Mouse (Mus musculus): ENCODE measurements around the gene Paxx. TPM values are rescaled to one million over a fixed set of nuclear protein-coding genes. Genes with fewer than 3 reads are reported as not detected.

The Paxx gene
- polyA plus RNA-seq, 1 experiment from 2014 or later = 119 TPM

- H3K9me3 ChIP-seq = no peaks in the 10 kb centered on the region
- H3K4me2 ChIP-seq = no peak overlapping the region
- no peak for ATAC-seq (ENCODE audit: low FRiP score, low read depth)
- H3K36me3 ChIP-seq = peaks cover 7% of the 10 kb centered on the region; the same call in 1 of the 2 replicates
- H3K4me1 ChIP-seq (replicated peaks) = peaks cover 25% of the 10 kb centered on the region
- no peak overlapping the region for H3K27ac ChIP-seq (replicated peaks)
- H3K27me3 ChIP-seq = no peaks in the 10 kb centered on the region
- no peak overlapping the region for H3K4me3 ChIP-seq
- WGBS = 74% methylated on average over 5 of the region's 5 CpGs
- no peak overlapping the region for H3K9ac ChIP-seq
These were observed 2.0 kb downstream of the Paxx start for GRCm38 (mm10) chr2:25458911-25459310.

GRCm38 (mm10) chr2:25457022-25457896 is 3.6 kb downstream of the Paxx start:
- Histone ChIP-seq H3K27ac (replicated peaks) (no peak overlapping the region), H3K9ac (no peak overlapping the region), H3K4me3 (no peak overlapping the region), H3K36me3 (peaks cover 7% of the 10 kb centered on the region; the same call in 1 of the 2 replicates), H3K4me2 (no peak overlapping the region), H3K9me3 (no peaks in the 10 kb centered on the region), H3K4me1 (replicated peaks) (peaks cover 25% of the 10 kb centered on the region), H3K27me3 (no peaks in the 10 kb centered on the region)
- WGBS = 95% methylated on average over 9 of the region's 9 CpGs
- ATAC-seq (ENCODE audit: low FRiP score, low read depth) = no peak

- no peaks in the 10 kb centered on the region for H3K9me3 ChIP-seq
- no peak within 1 kb of the TSS for H3K27ac ChIP-seq (replicated peaks)
- H3K36me3 ChIP-seq = peaks cover 7% of the 10 kb centered on the region; the same call in 1 of the 2 replicates
- H3K4me1 ChIP-seq (replicated peaks) = peaks cover 20% of the 10 kb centered on the region
- H3K9ac ChIP-seq = no peak within 1 kb of the TSS
- ATAC-seq (ENCODE audit: low FRiP score, low read depth) = no peak
- H3K4me3 ChIP-seq = no peak within 1 kb of the TSS
- H3K4me2 ChIP-seq = no peak within 1 kb of the TSS
- WGBS = 67% methylated on average over 14 of the region's 14 CpGs
- H3K27me3 ChIP-seq = no peaks in the 10 kb centered on the region
These were observed 4.5 kb downstream of the Paxx start, which contains the start of gene Clic3 for GRCm38 (mm10) chr2:25456205-25456953. Gene Clic3 (plus strand): TSS chr2:25456838.

GRCm38 (mm10) chr2:25452951-25453350 is 7.9 kb downstream of the Paxx start:
- H3K9me3 ChIP-seq = no peaks in the 10 kb centered on the region
- no peak overlapping the region for H3K27ac ChIP-seq (replicated peaks)
- 44% methylated on average over 1 of the region's 1 CpGs for WGBS
- no peak for ATAC-seq (ENCODE audit: low FRiP score, low read depth)
- no peak overlapping the region for H3K9ac ChIP-seq
- peaks cover 16% of the 10 kb centered on the region for H3K36me3 ChIP-seq
- H3K27me3 ChIP-seq = no peaks in the 10 kb centered on the region
- H3K4me2 ChIP-seq = no peak overlapping the region
- H3K4me1 ChIP-seq (replicated peaks) = no peaks in the 10 kb centered on the region
- no peak overlapping the region for H3K4me3 ChIP-seq

GRCm38 (mm10) chr2:25450853-25451647 is 9.8 kb downstream of the Paxx start:
- H3K4me1 ChIP-seq (replicated peaks) = no peaks in the 10 kb centered on the region
- H3K4me2 ChIP-seq = no peak overlapping the region
- H3K27me3 ChIP-seq = no peaks in the 10 kb centered on the region
- no peak overlapping the region for H3K27ac ChIP-seq (replicated peaks)
- no peak for ATAC-seq (ENCODE audit: low FRiP score, low read depth)
- no peak overlapping the region for H3K4me3 ChIP-seq
- no peak overlapping the region for H3K9ac ChIP-seq
- 91% methylated on average over 8 of the region's 8 CpGs for WGBS
- peaks cover 34% of the 10 kb centered on the region for H3K36me3 ChIP-seq
- H3K9me3 ChIP-seq = no peaks in the 10 kb centered on the region

- no peak overlapping the region for H3K27ac ChIP-seq (replicated peaks)
- no peaks in the 10 kb centered on the region for H3K27me3 ChIP-seq
- no peak overlapping the region for H3K9ac ChIP-seq
- no peak overlapping the region for H3K4me2 ChIP-seq
- no peak for ATAC-seq (ENCODE audit: low FRiP score, low read depth)
- 93% methylated on average over 14 of the region's 14 CpGs for WGBS
- no peaks in the 10 kb centered on the region for H3K4me1 ChIP-seq (replicated peaks)
- peaks cover 94% of the 10 kb centered on the region for H3K36me3 ChIP-seq
- H3K9me3 ChIP-seq = no peaks in the 10 kb centered on the region
- no peak overlapping the region for H3K4me3 ChIP-seq
These were observed 18.2 kb downstream of the Paxx start for GRCm38 (mm10) chr2:25442682-25443081.

- H3K36me3 ChIP-seq = peaks cover 94% of the 10 kb centered on the region
These were observed 19.8 kb downstream of the Paxx start for GRCm38 (mm10) chr2:25441067-25441466.

GRCm38 (mm10) chr2:25436286-25436820 is 24.5 kb downstream of the Paxx start:
- Histone ChIP-seq H3K36me3 (peaks cover 64% of the 10 kb centered on the region), H3K9ac (no peak overlapping the region), H3K27me3 (no peaks in the 10 kb centered on the region), H3K9me3 (no peaks in the 10 kb centered on the region), H3K27ac (replicated peaks) (no peak overlapping the region), H3K4me1 (replicated peaks) (peaks cover 10% of the 10 kb centered on the region), H3K4me2 (no peak overlapping the region), H3K4me3 (no peak overlapping the region)
- 97% methylated on average over 10 of the region's 10 CpGs for WGBS
- ATAC-seq (ENCODE audit: low FRiP score, low read depth) = no peak

More at GRCm38 (mm10) chr2:25441067-25441466, 19.8 kb downstream of the Paxx start:
- ATAC-seq (ENCODE audit: low FRiP score, low read depth) = no peak
- Histone ChIP-seq H3K4me2 (no peak overlapping the region), H3K27me3 (no peaks in the 10 kb centered on the region), H3K4me1 (replicated peaks) (no peaks in the 10 kb centered on the region), H3K9me3 (no peaks in the 10 kb centered on the region), H3K9ac (no peak overlapping the region), H3K4me3 (no peak overlapping the region), H3K27ac (replicated peaks) (no peak overlapping the region)
- 85% methylated on average over 20 of the region's 20 CpGs for WGBS

GRCm38 (mm10) chr2:25434292-25434691 is 26.6 kb downstream of the Paxx start:
- WGBS = 87% methylated on average over 8 of the region's 8 CpGs
- Histone ChIP-seq H3K4me1 (replicated peaks) (peaks cover 31% of the 10 kb centered on the region), H3K4me3 (no peak overlapping the region), H3K9ac (no peak overlapping the region), H3K9me3 (no peaks in the 10 kb centered on the region), H3K27ac (replicated peaks) (no peak overlapping the region), H3K36me3 (peaks cover 46% of the 10 kb centered on the region), H3K4me2 (no peak overlapping the region), H3K27me3 (no peaks in the 10 kb centered on the region)
- no peak for ATAC-seq (ENCODE audit: low FRiP score, low read depth)

GRCm38 (mm10) chr2:25433101-25433500 is 27.8 kb downstream of the Paxx start:
- no peak for ATAC-seq (ENCODE audit: low FRiP score, low read depth)
- peaks cover 38% of the 10 kb centered on the region for H3K4me1 ChIP-seq (replicated peaks)
- H3K27ac ChIP-seq (replicated peaks) = no peak overlapping the region
- 93% methylated on average over 17 of the region's 17 CpGs for WGBS
- H3K4me3 ChIP-seq = no peak overlapping the region
- H3K4me2 ChIP-seq = no peak overlapping the region
- H3K9me3 ChIP-seq = no peaks in the 10 kb centered on the region
- peaks cover 35% of the 10 kb centered on the region for H3K36me3 ChIP-seq
- no peaks in the 10 kb centered on the region for H3K27me3 ChIP-seq
- no peak overlapping the region for H3K9ac ChIP-seq

- Histone ChIP-seq H3K4me1 (replicated peaks) (peaks cover 38% of the 10 kb centered on the region), H3K27me3 (no peaks in the 10 kb centered on the region), H3K9ac (no peak overlapping the region), H3K9me3 (no peaks in the 10 kb centered on the region), H3K27ac (replicated peaks) (no peak overlapping the region), H3K4me3 (no peak overlapping the region), H3K4me2 (no peak overlapping the region), H3K36me3 (peaks cover 29% of the 10 kb centered on the region)
- ATAC-seq (ENCODE audit: low FRiP score, low read depth) = no peak
- 78% methylated on average over 11 of the region's 11 CpGs for WGBS
These were observed 28.4 kb downstream of the Paxx start for GRCm38 (mm10) chr2:25432326-25433098.

All from hindbrain, embryonic 15.5 days (tissue).